Mouse (Mus musculus) forebrain, embryonic 14.5 days (tissue): ENCODE results near the gene Uroc1. TPM values are rescaled to one million over a fixed set of nuclear protein-coding genes. Genes with fewer than 3 reads are reported as not detected.

ENCODE experiments used
- ATAC-seq: fragments of 200-750 bp; cut with Nextera tagmentation; 2 replicates; pipeline ENCODE4 v1.8.0; 2017; ENCODE audit warnings: mild to moderate bottlenecking, moderate library complexity
- DNase-seq: peaks from one replicate; pipeline ENCODE4 v3.0.0-alpha.2; 2015; ENCODE audit warnings: low spot score
- H3K27ac ChIP-seq: fragments of 300-500 bp; sonication (generic); 2 replicates; pipeline ENCODE4 v1.5.1; 2014; ENCODE audit warnings: low read depth, mild to moderate bottlenecking, control low read depth, low read length, moderate library complexity
- H3K27me3 ChIP-seq: fragments of 300-500 bp; sonication (generic); replicated peaks from 2 replicates; pipeline ENCODE4 v1.6.1; 2014; ENCODE audit warnings: low read length, control low read depth, mixed read lengths; ENCODE audit not compliant: control insufficient read depth, insufficient read depth
- H3K36me3 ChIP-seq: fragments of 300-500 bp; sonication (generic); 2 replicates; pipeline ENCODE4 v1.6.1; 2014; ENCODE audit warnings: low read length, control low read depth; ENCODE audit not compliant: control insufficient read depth, insufficient read depth
- H3K4me1 ChIP-seq: fragments of 300-500 bp; sonication (generic); 2 replicates; pipeline ENCODE4 v1.6.1; 2014; ENCODE audit warnings: antibody characterized with exemption, low read length, control low read depth; ENCODE audit not compliant: control insufficient read depth, insufficient read depth
- H3K4me2 ChIP-seq: fragments of 300-500 bp; sonication (generic); 2 replicates; pipeline ENCODE4 v1.6.1; 2014; ENCODE audit warnings: mild to moderate bottlenecking, control low read depth, low read length
- H3K4me3 ChIP-seq: fragments of 300-500 bp; sonication (generic); 2 replicates; pipeline ENCODE4 v1.5.1; 2014; ENCODE audit warnings: low read depth, low read length, control low read depth
- H3K9ac ChIP-seq: fragments of 300-500 bp; sonication (generic); 2 replicates; pipeline ENCODE4 v1.6.1; 2014; ENCODE audit warnings: mild to moderate bottlenecking, low read length, control low read depth, moderate library complexity
- H3K9me3 ChIP-seq: fragments of 300-500 bp; sonication (generic); replicated peaks from 2 replicates; pipeline ENCODE4 v1.6.1; 2016; ENCODE audit warnings: low read length, control low read depth, mixed read lengths; ENCODE audit not compliant: control insufficient read depth
- WGBS: fragments of 180-500 bp; shearing (Covaris S2); extraction: QIAGEN DNeasy Blood & Tissue Kit; methylation state at CpG from one replicate; pipeline ENCODE4 v1.1.7; 2014; 5-methylcytosine and 5-hydroxymethylcytosine counted together
- polyA plus RNA-seq: library from polyadenylated mRNA; unstranded; fragments of >200 nt; fragmentation: Nextera tagmentation; extraction: Ambion mirVana; gene quantifications from 2 replicates; pipeline ENCODE4 v1.2.1, GENCODE M21; 2014

The Uroc1 gene
- polyA plus RNA-seq, 1 experiment from 2014 or later = not detected

- Histone ChIP-seq H3K4me1 (peaks cover 17% of the 10 kb centered on the region), H3K27ac (peak within 1 kb of the TSS; percentile 78), H3K36me3 (peaks cover 15% of the 10 kb centered on the region), H3K27me3 (no peaks in the 10 kb centered on the region), H3K9ac (peak within 1 kb of the TSS; percentile 92), H3K9me3 (no peaks in the 10 kb centered on the region), H3K4me3 (peak within 1 kb of the TSS; percentile 95), H3K4me2 (peak within 1 kb of the TSS; percentile 96)
- 5% methylated on average over 41 of the region's 41 CpGs for WGBS
- ATAC-seq = peak; percentile 98
- DNase-seq = peak; percentile 99
These were observed 36.1 kb downstream of the Uroc1 start, which contains the start of gene Zxdc for GRCm38 (mm10) chr6:90368976-90369724. TSS of gene Zxdc (plus strand) at chr6:90369492.

GRCm38 (mm10) chr6:90369725-90370553, 36.9 kb downstream of the Uroc1 start:
- Histone ChIP-seq H3K9me3 (no peaks in the 10 kb centered on the region), H3K4me1 (peaks cover 17% of the 10 kb centered on the region), H3K4me3 (peak overlapping the region; percentile 95), H3K27me3 (no peaks in the 10 kb centered on the region), H3K9ac (peak overlapping the region; percentile 92), H3K27ac (peak overlapping the region; percentile 78), H3K4me2 (peak overlapping the region; percentile 96), H3K36me3 (peaks cover 22% of the 10 kb centered on the region)
- WGBS = under 1% methylated on average over 82 of the region's 98 CpGs
- peak; percentile 82 for ATAC-seq
- peak; percentile 46 for DNase-seq

GRCm38 (mm10) chr6:90374647-90375046, 41.6 kb downstream of the Uroc1 start:
- H3K9ac ChIP-seq = no peak overlapping the region
- DNase-seq (peak; percentile 7), ATAC-seq (no peak)
- no peak overlapping the region for H3K27ac ChIP-seq
- H3K4me1 ChIP-seq = peaks cover 17% of the 10 kb centered on the region
- H3K36me3 ChIP-seq = peaks cover 65% of the 10 kb centered on the region
- no peak overlapping the region for H3K4me2 ChIP-seq
- H3K9me3 ChIP-seq = no peaks in the 10 kb centered on the region
- no peak overlapping the region for H3K4me3 ChIP-seq
- no peaks in the 10 kb centered on the region for H3K27me3 ChIP-seq
- 93% methylated on average over 4 of the region's 4 CpGs for whole genome bisulfite sequencing

GRCm38 (mm10) chr6:90377708-90378107, 44.6 kb downstream of the Uroc1 start:
- Histone ChIP-seq H3K36me3 (peaks cover 93% of the 10 kb centered on the region), H3K9me3 (no peaks in the 10 kb centered on the region), H3K27me3 (no peaks in the 10 kb centered on the region), H3K4me2 (no peak overlapping the region), H3K27ac (no peak overlapping the region), H3K4me1 (0 out of 2 replicates have a peak, but pooled peaks cover 2% of the 10 kb centered on the region), H3K9ac (no peak overlapping the region), H3K4me3 (no peak overlapping the region)
- 98% methylated on average over 2 of the region's 2 CpGs for WGBS
- DNase-seq (no peak), ATAC-seq (no peak)

GRCm38 (mm10) chr6:90381465-90381864, 48.4 kb downstream of the Uroc1 start:
- Histone ChIP-seq H3K27ac (no peak overlapping the region), H3K9me3 (no peaks in the 10 kb centered on the region), H3K36me3 (peaks cover 92% of the 10 kb centered on the region), H3K4me1 (no peaks in the 10 kb centered on the region), H3K9ac (no peak overlapping the region), H3K4me2 (no peak overlapping the region), H3K27me3 (no peaks in the 10 kb centered on the region), H3K4me3 (no peak overlapping the region)
- 93% methylated on average over 2 of the region's 2 CpGs for WGBS
- no peak for ATAC-seq
- no peak for DNase-seq

GRCm38 (mm10) chr6:90390629-90391028, 57.5 kb downstream of the Uroc1 start:
- H3K27ac ChIP-seq = no peak overlapping the region
- no peak overlapping the region for H3K9ac ChIP-seq
- H3K27me3 ChIP-seq = no peaks in the 10 kb centered on the region
- no peak overlapping the region for H3K4me3 ChIP-seq
- H3K9me3 ChIP-seq = no peaks in the 10 kb centered on the region
- DNase-seq (no peak), ATAC-seq (no peak)
- H3K4me1 ChIP-seq = no peaks in the 10 kb centered on the region
- 90% methylated on average over 4 of the region's 4 CpGs for WGBS
- peaks cover 69% of the 10 kb centered on the region for H3K36me3 ChIP-seq
- H3K4me2 ChIP-seq = no peak overlapping the region

- ATAC-seq (no peak), DNase-seq (no peak)
- Histone ChIP-seq H3K4me1 (no peaks in the 10 kb centered on the region), H3K4me3 (no peak overlapping the region), H3K27me3 (no peaks in the 10 kb centered on the region), H3K36me3 (peaks cover 47% of the 10 kb centered on the region), H3K9me3 (no peaks in the 10 kb centered on the region), H3K4me2 (no peak overlapping the region), H3K27ac (no peak overlapping the region), H3K9ac (no peak overlapping the region)
- WGBS = 69% methylated on average over 3 of the region's 3 CpGs
These were observed 60.9 kb downstream of the Uroc1 start for GRCm38 (mm10) chr6:90393948-90394347.

GRCm38 (mm10) chr6:90395751-90396150, 62.7 kb downstream of the Uroc1 start:
- H3K36me3 ChIP-seq = peaks cover 38% of the 10 kb centered on the region; the same call in 1 of the 2 replicates
- no peak overlapping the region for H3K9ac ChIP-seq
- WGBS = 100% methylated on average over 2 of the region's 2 CpGs
- DNase-seq (no peak), ATAC-seq (no peak)
- no peak overlapping the region for H3K4me2 ChIP-seq
- no peaks in the 10 kb centered on the region for H3K9me3 ChIP-seq
- no peak overlapping the region for H3K4me3 ChIP-seq
- no peaks in the 10 kb centered on the region for H3K27me3 ChIP-seq
- H3K4me1 ChIP-seq = no peaks in the 10 kb centered on the region
- no peak overlapping the region for H3K27ac ChIP-seq

GRCm38 (mm10) chr6:90397291-90397690, 64.2 kb downstream of the Uroc1 start:
- H3K36me3 ChIP-seq = peaks cover 38% of the 10 kb centered on the region
- H3K27ac ChIP-seq = no peak overlapping the region
- no peak overlapping the region for H3K4me3 ChIP-seq
- H3K9ac ChIP-seq = no peak overlapping the region
- no peak overlapping the region for H3K4me2 ChIP-seq
- no peaks in the 10 kb centered on the region for H3K27me3 ChIP-seq
- DNase-seq (no peak), ATAC-seq (no peak)
- WGBS = 92% methylated on average over 3 of the region's 3 CpGs
- H3K4me1 ChIP-seq = no peaks in the 10 kb centered on the region
- H3K9me3 ChIP-seq = no peaks in the 10 kb centered on the region
